Mouse (Mus musculus) liver, embryonic 14.5 days (tissue): ENCODE data around the gene Psmd9. TPM values are rescaled to one million over a fixed set of nuclear protein-coding genes. Genes with fewer than 3 reads are reported as not detected.
A peak's percentile ranks its signal among the peaks of the same experiment; 100 is the strongest.
"Not testable (repeated sequence)": the region's sequence is repeated elsewhere in the genome, so short reads cannot be mapped to it uniquely, and the experiment has no call there.

ENCODE experiments used
- ATAC-seq: fragments of 200-750 bp; cut with Nextera tagmentation; 2 replicates; pipeline ENCODE4 v1.8.0; 2017; ENCODE audit warnings: moderate number of reproducible peaks, mild to moderate bottlenecking, moderate library complexity; ENCODE audit not compliant: insufficient read depth
- DNase-seq, 3 experiments: peaks; one replicate each; pipeline ENCODE4 v3.0.0-alpha.2; 2012 to 2013; ENCODE audit warnings: low read depth in 3 of 3, low spot score in 3 of 3
- H3K27ac ChIP-seq: fragments of 300-500 bp; sonication (generic); 2 replicates; pipeline ENCODE4 v1.5.1; 2014; ENCODE audit warnings: moderate library complexity, mild to moderate bottlenecking, control low read depth, inconsistent platforms
- H3K27me3 ChIP-seq: fragments of 300-500 bp; sonication (generic); 2 replicates; pipeline ENCODE4 v1.6.1; 2014; ENCODE audit warnings: mild to moderate bottlenecking, low read length, moderate library complexity; ENCODE audit not compliant: control insufficient read depth, insufficient read depth
- H3K36me3 ChIP-seq: fragments of 300-500 bp; sonication (generic); replicated peaks from 2 replicates; pipeline ENCODE4 v1.6.1; 2014; ENCODE audit warnings: low read depth; ENCODE audit not compliant: control insufficient read depth, insufficient read depth
- H3K4me1 ChIP-seq, 2 experiments: fragments of 200-500 bp in 1 of 2; fragments of 300-500 bp in 1 of 2; sonication (generic) in 1 of 2; replicated peaks; 2 replicates each; pipeline ENCODE4 v1.6.1; 2012 to 2014; ENCODE audit warnings: antibody characterized with exemption in 1 of 2, inconsistent platforms in 1 of 2, low read length in 1 of 2; ENCODE audit not compliant: control insufficient read depth in 2 of 2, insufficient read depth in 2 of 2
- H3K4me2 ChIP-seq: fragments of 300-500 bp; sonication (generic); 2 replicates; pipeline ENCODE4 v1.6.1; 2014; ENCODE audit warnings: low read depth, mild to moderate bottlenecking, control low read depth, moderate library complexity
- H3K4me3 ChIP-seq, 2 experiments: fragments of 200-500 bp in 1 of 2; fragments of 300-500 bp in 1 of 2; sonication (generic) in 1 of 2; 2 replicates each; pipeline ENCODE4 v1.5.1; 2012 to 2014; ENCODE audit warnings: low read depth in 2 of 2, low read length in 2 of 2, mild to moderate bottlenecking in 2 of 2, control low read depth in 1 of 2, inconsistent platforms in 1 of 2, moderate library complexity in 1 of 2; ENCODE audit not compliant: insufficient read depth in 1 of 2
- H3K9ac ChIP-seq: fragments of 300-500 bp; sonication (generic); replicated peaks from 2 replicates; pipeline ENCODE4 v1.6.1; 2014; ENCODE audit warnings: mild to moderate bottlenecking, control low read depth, moderate library complexity
- H3K9me3 ChIP-seq: fragments of 300-500 bp; sonication (generic); 2 replicates; pipeline ENCODE4 v1.6.1; 2016; ENCODE audit warnings: low read length, mixed read lengths; ENCODE audit not compliant: control insufficient read depth
- CTCF ChIP-seq: IDR thresholded peaks from 2 replicates; pipeline ENCODE4 v1.5.1; 2016; ENCODE audit warnings: antibody characterized with exemption, low read depth, control low read depth
- EP300 ChIP-seq: IDR thresholded peaks from 2 replicates; pipeline ENCODE4 v1.6.1; 2016; ENCODE audit warnings: antibody characterized with exemption, low read depth
- WGBS: fragments of 180-500 bp; shearing (Covaris S2); extraction: QIAGEN DNeasy Blood & Tissue Kit; methylation state at CpG from one replicate; pipeline ENCODE4 v1.1.7; 2014; ENCODE audit not compliant: insufficient replicate concordance; 5-methylcytosine and 5-hydroxymethylcytosine counted together
- polyA plus RNA-seq, 2 experiments: library from polyadenylated mRNA; depleted of rRNA in 1 of 2; stranded (reverse) in 1 of 2; unstranded in 1 of 2; fragments of >200 nt; fragmentation: Nextera tagmentation in 1 of 2; extraction: Ambion mirVana in 1 of 2; gene quantifications; 2 replicates each; pipeline versions ENCODE4 v1.2.1 to v1.2.3; 2012 to 2014

Gene Psmd9
- polyA plus RNA-seq, 2 experiments: 26.6 to 51.4 TPM

DNA sequence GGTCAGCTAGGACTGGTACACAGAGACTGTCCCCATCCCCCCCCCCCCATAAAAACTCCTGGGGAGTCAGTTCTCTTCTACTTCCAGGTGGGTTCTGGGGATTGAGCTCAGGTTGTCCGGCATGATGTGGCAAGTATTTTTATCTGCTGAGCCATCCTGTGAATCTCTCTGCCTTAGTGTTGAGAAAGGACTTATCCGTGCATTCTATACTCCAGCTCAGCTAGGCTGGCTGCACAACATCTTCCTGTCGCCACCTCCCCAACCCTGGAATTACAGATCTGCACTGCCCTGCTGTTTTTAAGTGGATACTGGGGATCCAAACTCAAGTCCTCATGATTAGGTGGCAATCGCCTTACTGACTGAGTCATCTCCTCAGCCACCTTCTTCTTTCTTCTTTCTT lies 29.3 kb downstream of the Psmd9 start:
- 65% methylated on average over 4 of the region's 4 CpGs for WGBS
- H3K27ac ChIP-seq: no peak overlapping the region
- no peak overlapping the region for H3K4me3 ChIP-seq
- no peaks in the 10 kb centered on the region for H3K9me3 ChIP-seq
- H3K9ac ChIP-seq: no peak overlapping the region
- H3K4me2 ChIP-seq: no peak overlapping the region
- H3K4me1 ChIP-seq: peaks cover 47 to 52% of the 10 kb centered on the region in 2 experiments
- no peaks in the 10 kb centered on the region for H3K36me3 ChIP-seq
- DNase-seq: no peak
- no peak for ATAC-seq
- H3K27me3 ChIP-seq: no peaks in the 10 kb centered on the region
- TF ChIP-seq CTCF (no peak), EP300 (no peak)

DNA sequence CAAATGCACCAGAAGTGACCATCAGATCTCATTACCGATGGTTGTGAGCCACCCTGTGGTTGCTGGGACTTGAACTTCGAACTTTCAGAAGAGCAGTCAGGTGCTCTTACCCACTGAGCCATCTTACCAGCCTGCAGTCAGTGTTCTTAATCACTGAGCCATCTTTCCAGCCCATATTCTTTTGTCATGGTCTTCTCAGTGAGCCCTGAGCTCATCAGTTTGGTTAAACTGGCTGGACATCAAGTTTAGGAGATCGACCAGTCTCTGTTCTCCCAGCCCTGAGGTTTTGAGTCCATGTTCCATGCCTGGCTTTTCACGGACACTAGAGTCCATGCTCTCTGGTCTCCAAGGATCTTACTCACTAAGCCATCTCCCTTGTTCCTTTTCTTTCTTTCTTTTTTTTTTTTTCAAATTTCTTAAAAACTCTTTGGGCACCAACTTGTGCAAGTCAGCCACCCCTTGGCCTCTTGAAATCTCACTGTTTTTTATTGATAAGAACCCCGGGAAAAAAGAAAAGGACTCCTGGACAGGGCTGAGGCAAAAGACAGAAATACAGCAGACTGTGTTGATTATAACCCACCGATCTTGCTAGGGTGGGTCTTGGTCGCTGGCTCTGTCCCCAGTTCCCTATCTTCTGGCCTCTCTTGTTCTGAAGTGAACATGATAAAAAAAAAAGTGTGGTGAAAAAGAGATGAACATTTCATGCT lies 31.8 kb downstream of the Psmd9 start:
- H3K4me3 ChIP-seq, DNase-seq: not testable (repeated sequence)
- 47% methylated on average over 5 of the region's 7 CpGs for WGBS

DNA sequence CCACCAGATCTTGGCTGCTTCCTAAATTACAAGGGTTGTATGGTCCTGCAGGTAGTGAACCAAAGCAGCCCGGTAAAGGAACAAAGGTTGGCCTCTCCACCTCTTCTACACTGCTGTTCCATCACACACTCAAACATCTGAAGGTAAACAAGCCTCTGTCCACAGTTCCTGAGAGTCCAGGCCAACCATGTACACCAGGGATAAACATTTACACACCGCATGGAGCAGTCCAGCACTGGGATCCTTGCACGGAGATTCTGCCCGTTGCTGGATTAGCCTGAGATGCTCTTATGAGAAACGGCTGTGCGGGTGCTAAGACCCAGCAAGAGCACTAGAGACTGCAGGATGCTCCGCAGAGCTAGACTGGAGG lies 32.3 kb downstream of the Psmd9 start:
- H3K27me3 ChIP-seq: no peaks in the 10 kb centered on the region
- TF ChIP-seq EP300 (no peak), CTCF (no peak)
- WGBS: 67% methylated on average over 7 of the region's 7 CpGs
- no peak overlapping the region for H3K4me3 ChIP-seq
- peak; percentile 53 for ATAC-seq
- DNase-seq: no peak
- H3K36me3 ChIP-seq: no peaks in the 10 kb centered on the region
- H3K4me1 ChIP-seq: peaks cover 22 to 24% of the 10 kb centered on the region in 2 experiments
- H3K27ac ChIP-seq: peak overlapping the region; percentile 75
- peak overlapping the region; percentile 13 for H3K4me2 ChIP-seq
- no peaks in the 10 kb centered on the region for H3K9me3 ChIP-seq
- H3K9ac ChIP-seq: no peak overlapping the region

More for the DNA sequence above, 31.8 kb downstream of the Psmd9 start:
- not testable (repeated sequence) for H3K9me3 ChIP-seq, H3K27me3 ChIP-seq, H3K36me3 ChIP-seq
- peak; percentile 73 for ATAC-seq
- peak overlapping the region; percentile 48 for H3K9ac ChIP-seq
- 0 out of 2 replicates have a peak, but pooled peaks have one; percentile 23 for TF ChIP-seq EP300
- peak overlapping the region; percentile 91 for H3K27ac ChIP-seq
- H3K4me1 ChIP-seq: peaks cover 25 to 27% of the 10 kb centered on the region in 2 experiments
- H3K4me2 ChIP-seq: peak overlapping the region; percentile 47

DNA sequence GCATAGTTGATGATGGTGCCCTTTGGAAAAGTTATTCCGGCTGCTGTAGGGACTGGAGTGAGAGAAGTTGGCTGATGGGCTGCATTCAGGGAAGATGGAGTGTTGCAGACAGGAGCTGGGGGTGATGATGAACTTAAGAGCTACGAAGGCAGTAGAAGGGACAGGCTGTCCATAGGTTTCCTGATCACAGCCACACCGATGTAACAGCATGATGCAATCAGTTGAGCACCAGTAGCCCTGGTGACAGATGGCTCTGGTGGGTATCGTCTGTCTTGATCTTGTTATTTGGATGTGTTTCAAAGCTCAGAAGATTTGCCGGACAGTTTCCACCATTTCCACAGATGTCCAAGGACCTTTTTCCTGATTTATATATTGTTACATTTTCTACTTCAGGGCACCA lies 32.8 kb downstream of the Psmd9 start:
- DNase-seq: no peak
- Histone ChIP-seq H3K9me3 (no peaks in the 10 kb centered on the region), H3K4me2 (peak overlapping the region; percentile 13), H3K9ac (no peak overlapping the region), H3K27ac (peak overlapping the region; percentile 75), H3K4me3 (no peak overlapping the region), H3K27me3 (no peaks in the 10 kb centered on the region), H3K4me1 (peaks cover 22 to 24% of the 10 kb centered on the region in 2 experiments), H3K36me3 (no peaks in the 10 kb centered on the region)
- TF ChIP-seq CTCF (no peak), EP300 (peak; percentile 52)
- peak; percentile 63 for ATAC-seq
- 39% methylated on average over 5 of the region's 5 CpGs for WGBS

DNA sequence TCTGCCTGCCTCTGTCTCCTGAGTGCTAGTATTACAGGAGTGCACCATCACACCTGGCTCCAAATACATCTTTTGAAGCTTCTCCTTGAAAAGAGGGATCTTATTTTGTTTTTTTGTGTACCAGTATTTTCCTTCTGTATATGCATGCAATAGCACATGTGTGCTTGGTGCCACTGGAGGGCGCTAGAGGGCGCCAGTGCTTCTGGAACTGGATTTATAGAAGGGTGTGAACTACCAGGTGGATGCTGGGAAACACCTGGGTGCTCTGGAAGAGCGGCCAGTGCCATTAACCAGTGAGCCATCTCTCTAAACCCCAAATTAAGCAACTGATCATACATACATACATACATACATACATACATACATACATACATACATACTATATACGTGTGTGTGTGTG lies 33.6 kb downstream of the Psmd9 start:
- not testable (repeated sequence) for H3K4me2 ChIP-seq, H3K4me3 ChIP-seq, ATAC-seq, H3K9me3 ChIP-seq, H3K27ac ChIP-seq, H3K27me3 ChIP-seq, H3K9ac ChIP-seq, DNase-seq, H3K36me3 ChIP-seq
- peak; percentile 61 for TF ChIP-seq CTCF
- H3K4me1 ChIP-seq: peaks cover 22 to 24% of the 10 kb centered on the region in 2 experiments
- 42% methylated on average over 3 of the region's 4 CpGs for WGBS

DNA sequence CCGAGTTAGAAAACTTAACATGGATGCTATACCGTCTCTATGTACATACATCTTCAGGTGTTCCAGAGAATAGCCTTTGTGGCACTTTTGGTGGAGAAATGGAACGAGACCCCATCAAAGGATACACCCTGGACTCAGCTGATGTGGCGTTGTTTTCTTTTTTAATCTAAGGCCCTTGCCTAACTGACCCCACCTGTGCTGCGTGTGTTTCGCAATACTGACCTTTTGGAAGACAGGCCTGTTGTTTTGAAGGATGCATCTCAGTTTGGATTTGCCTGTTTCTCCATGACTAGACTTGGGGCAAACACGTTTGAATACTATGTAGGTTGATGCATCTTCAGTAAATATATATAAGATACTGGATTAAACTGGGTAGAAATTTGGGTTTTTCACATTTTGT lies 34.4 kb downstream of the Psmd9 start:
- H3K9ac ChIP-seq, H3K9me3 ChIP-seq, H3K36me3 ChIP-seq, H3K4me3 ChIP-seq, DNase-seq, H3K27ac ChIP-seq, H3K27me3 ChIP-seq, H3K4me2 ChIP-seq, ATAC-seq: not testable (repeated sequence)
- WGBS: 75% methylated on average over 7 of the region's 7 CpGs
- H3K4me1 ChIP-seq: peaks cover 22% of the 10 kb centered on the region in 2 experiments

GRCm38 (mm10) chr5:123222346-123223050 lies 53.3 kb downstream of the Psmd9 start:
- Histone ChIP-seq H3K27ac (peak overlapping the region; percentile 90), H3K4me2 (peak overlapping the region; percentile 55), H3K4me1 (peaks cover 14 to 18% of the 10 kb centered on the region in 2 experiments), H3K9ac (peak overlapping the region; percentile 53)
- WGBS: 27% methylated on average over 3 of the region's 5 CpGs
- not testable (repeated sequence) for H3K4me3 ChIP-seq, H3K36me3 ChIP-seq, H3K27me3 ChIP-seq, DNase-seq, H3K9me3 ChIP-seq
- ATAC-seq: peak; percentile 85
